Comparison of ENCODE assay signal across 10 mouse cellular contexts in the genomic region with DNA sequence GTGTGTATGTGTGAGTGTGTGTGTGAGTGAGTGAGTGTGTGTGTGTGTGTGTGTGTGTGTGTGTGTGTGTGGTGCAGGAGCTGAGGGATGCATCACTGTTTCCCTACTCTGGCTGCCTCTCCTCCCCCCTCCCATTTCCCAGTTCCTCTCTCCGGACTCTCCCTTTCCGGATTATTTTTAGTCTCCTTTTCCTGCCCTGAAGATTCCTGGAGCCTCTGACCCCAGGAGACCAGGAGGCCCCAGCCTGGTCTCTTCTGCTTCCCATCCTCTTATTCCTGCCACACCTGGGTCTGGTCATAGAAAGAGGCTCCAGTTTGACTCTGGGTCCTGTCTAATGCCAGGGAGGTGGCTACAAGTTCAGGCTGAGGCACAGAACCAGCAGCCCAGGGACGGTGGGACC. TPM values are rescaled to one million over a fixed set of nuclear protein-coding genes. Genes with fewer than 3 reads are reported as not detected.
A peak's percentile ranks its signal among the peaks of the same experiment; 100 is the strongest.
DNase-seq lines count a peak whose midpoint lies in the region; ATAC-seq and TF ChIP-seq lines count a peak whose summit lies in the region.
"Had no signal": no experiment of that assay in that cellular context is flagged by ENCODE, and none has a peak within 500 bp of the region (broad histone marks: within the 10 kb centered on the region; RNA-seq: fewer than 3 reads in every experiment).

No protein-coding gene starts in this region.

- peaks cover 7% of the 10 kb centered on the region for H3K36me3 ChIP-seq in heart, adult 2 months (ENCODE audit: control insufficient read depth, insufficient read depth, low read length)
- H3K36me3 ChIP-seq in intestine, embryonic 14.5 days (ENCODE audit: control insufficient read depth, insufficient read depth, low read length) = no peaks in the 10 kb centered on the region
- H3K36me3 ChIP-seq in liver, postnatal 0 days (replicated peaks; ENCODE audit: insufficient read depth, low read length) = no peaks in the 10 kb centered on the region
- H3K36me3 ChIP-seq: midbrain, embryonic 15.5 days had no signal

- H3K9me3 ChIP-seq in intestine, embryonic 14.5 days (ENCODE audit: control insufficient read depth, low read length) = no peaks in the 10 kb centered on the region
- H3K9me3 ChIP-seq in liver, postnatal 0 days (ENCODE audit: low read length) = no peaks in the 10 kb centered on the region
- H3K9me3 ChIP-seq: midbrain, embryonic 15.5 days had no signal

- peak overlapping the region; percentile 76; the same call in 1 of the 2 replicates for H3K27ac ChIP-seq in cortical plate, adult 2 months (ENCODE audit: insufficient read depth, low read length)
- H3K27ac ChIP-seq in heart, adult 2 months = peak overlapping the region; percentile 97
- H3K27ac ChIP-seq in intestine, embryonic 14.5 days (ENCODE audit: low read depth) = no peak overlapping the region
- H3K27ac ChIP-seq in liver, postnatal 0 days (ENCODE audit: low read depth) = peak overlapping the region; percentile 24; the same call in 1 of the 2 replicates
- H3K27ac ChIP-seq: midbrain, embryonic 15.5 days had no signal

- H3K4me1 ChIP-seq in cortical plate, adult 2 months (ENCODE audit: control insufficient read depth, insufficient read depth, low read length) = peaks cover 4% of the 10 kb centered on the region; the same call in 1 of the 2 replicates
- H3K4me1 ChIP-seq in heart, adult 2 months (ENCODE audit: control insufficient read depth, insufficient read depth, low read length) = peaks cover 7% of the 10 kb centered on the region
- peaks cover 4% of the 10 kb centered on the region; the same call in 1 of the 2 replicates for H3K4me1 ChIP-seq in intestine, embryonic 14.5 days (replicated peaks; ENCODE audit: control insufficient read depth, insufficient read depth, low read length)
- peaks cover 8% of the 10 kb centered on the region for H3K4me1 ChIP-seq in liver, postnatal 0 days (ENCODE audit: insufficient read depth)

- TF ChIP-seq POLR2A in cortical plate, adult 2 months (IDR thresholded peaks at IDR 0.05; ENCODE audit: extremely low read depth, insufficient read depth, low read length) = no peak
- TF ChIP-seq POLR2A in heart, adult 2 months (IDR thresholded peaks at IDR 0.05; ENCODE audit: insufficient read depth, low read depth, low read length) = peak; percentile 51

- peak; percentile 81 for TF ChIP-seq EP300 in heart, adult 2 months (IDR thresholded peaks at IDR 0.05; ENCODE audit: insufficient read depth, low read depth, low read length)
- TF ChIP-seq EP300 in liver, postnatal 0 days (IDR thresholded peaks at IDR 0.05; ENCODE audit: low read depth) = no peak

- TF ChIP-seq CTCF in cortical plate, adult 2 months (IDR thresholded peaks at IDR 0.05; ENCODE audit: extremely low read depth, insufficient read depth, low read length) = no peak
- no peak for TF ChIP-seq CTCF in heart, adult 2 months (IDR thresholded peaks at IDR 0.05)
- no peak for TF ChIP-seq CTCF in liver, postnatal 0 days (IDR thresholded peaks at IDR 0.05; ENCODE audit: low read depth)

- peak overlapping the region; percentile 13; the same call in 1 of the 2 replicates for H3K4me2 ChIP-seq in intestine, embryonic 14.5 days (ENCODE audit: low read length)
- H3K4me2 ChIP-seq in liver, postnatal 0 days (ENCODE audit: low read depth, low read length) = peak overlapping the region; percentile 23; the same call in 1 of the 2 replicates
- H3K4me2 ChIP-seq: midbrain, embryonic 15.5 days had no signal

- ATAC-seq in intestine, embryonic 14.5 days (replicated peaks; ENCODE audit: low FRiP score, low TSS enrichment, low read depth) = no peak
- ATAC-seq in liver, postnatal 0 days = 0 out of 2 replicates have a peak, but pooled peaks have one; percentile 27
- no peak for ATAC-seq in megakaryocyte progenitor cell, adult 5-6 weeks (replicated peaks; ENCODE audit: poor library complexity)
- ATAC-seq: midbrain, embryonic 15.5 days had no signal

- H3K79me2 ChIP-seq in heart, adult 2 months (replicated peaks; ENCODE audit: control insufficient read depth, insufficient read depth, low read length) = no peaks in the 10 kb centered on the region

- DNase-seq in heart, adult 2 months = peak; percentile 57 to 72
- no peak for DNase-seq in intestine, embryonic 14.5 days (ENCODE audit: low spot score)
- no peak for DNase-seq in liver, postnatal 0 days
- no peak for DNase-seq in gastrocnemius, adult 18-20 months (ENCODE audit: low spot score)
- DNase-seq in right cerebral cortex, adult 2 months (ENCODE audit: low spot score in 2 of 2) = no peak
- DNase-seq in frontal cortex, postnatal 36 days (ENCODE audit: low spot score in 2 of 2) = no peak

- peak overlapping the region; percentile 70 for H3K9ac ChIP-seq in heart, adult 2 months (ENCODE audit: low read depth, low read length)
- H3K9ac ChIP-seq in intestine, embryonic 14.5 days (ENCODE audit: low read length) = 0 out of 2 replicates have a peak overlapping the region, but pooled peaks have one; percentile 13
- 0 out of 2 replicates have a peak overlapping the region, but pooled peaks have one; percentile 16 for H3K9ac ChIP-seq in liver, postnatal 0 days (replicated peaks)
- H3K9ac ChIP-seq: midbrain, embryonic 15.5 days had no signal

- intact Hi-C loops in heart, adult 2 months (cut with DNase I) = loop anchor here (1.0 to 5.0 kb wide), 3 partner anchors 45 to 141 kb away; a partner anchor contains a TSS

- H3K4me3 ChIP-seq in cortical plate, adult 2 months (ENCODE audit: insufficient read depth, low read length) = 0 out of 2 replicates have a peak overlapping the region, but pooled peaks have one; percentile 29
- H3K4me3 ChIP-seq in heart, adult 2 months = peak overlapping the region; percentile 64
- peak overlapping the region; percentile 8; the same call in 1 of the 2 replicates for H3K4me3 ChIP-seq in intestine, embryonic 14.5 days (ENCODE audit: low read depth, low read length)
- 0 out of 2 replicates have a peak overlapping the region, but pooled peaks have one; percentile 13 for H3K4me3 ChIP-seq in liver, postnatal 0 days (ENCODE audit: low read depth, low read length)
- H3K4me3 ChIP-seq: erythroblast, embryonic 14.5 days; midbrain, embryonic 15.5 days had no signal

- H3K27me3 ChIP-seq in heart, adult 2 months (ENCODE audit: control insufficient read depth, insufficient read depth, low read length) = no peaks in the 10 kb centered on the region; the same call in 1 of the 2 replicates
- peaks cover 42% of the 10 kb centered on the region for H3K27me3 ChIP-seq in intestine, embryonic 14.5 days (replicated peaks; ENCODE audit: control insufficient read depth, insufficient read depth, low read length)
- H3K27me3 ChIP-seq in liver, postnatal 0 days (ENCODE audit: insufficient read depth, low read length) = peaks cover 35% of the 10 kb centered on the region

- 20% methylated on average over 3 of the region's 3 CpGs for WGBS in heart, adult 2 months
- WGBS in intestine, embryonic 14.5 days = 25% methylated on average over 1 of the region's 3 CpGs
- 40% methylated on average over 3 of the region's 3 CpGs for WGBS in liver, postnatal 0 days (ENCODE audit: insufficient replicate concordance)

RNA-seq across cellular contexts. Expression of a gene that starts 1.2 kb away (rescaled TPM):
- 27.5 and 32.5 TPM in 2 replicates for polyA plus RNA-seq in cortical plate, adult 2 months (2012; rRNA removed)
- 10 to 100 TPM; 27.8 to 28.5 TPM for total RNA-seq in heart, adult 2 months (2021)
- 52.9 and 77.3 TPM in 2 replicates for polyA plus RNA-seq in heart, adult 2 months (2012; rRNA removed)
- 9.6 and 9.9 TPM in 2 replicates for polyA plus RNA-seq in intestine, embryonic 14.5 days (2014; fragmentation: Nextera tagmentation; extraction: Ambion mirVana)
- polyA plus RNA-seq in liver, postnatal 0 days (2015; fragmentation: Nextera tagmentation; extraction: Ambion mirVana) = 1.8 TPM in 2 replicates
- not detected in 2 replicates for total RNA-seq in megakaryocyte progenitor cell, adult 5-6 weeks (2015)
- 0.04 and 0.98 TPM in 2 replicates for total RNA-seq in megakaryocyte progenitor cell, adult 5-6 weeks (2017)
- total RNA-seq in gastrocnemius, adult 18-20 months (2021) = 1 to 10 TPM; 5.8 to 9.7 TPM
- polyA plus RNA-seq: erythroblast, embryonic 14.5 days had no signal

RNA-seq across cellular contexts. Expression of a gene that starts 11.8 kb away (rescaled TPM):
- polyA plus RNA-seq in cortical plate, adult 2 months (2012; rRNA removed) = 12.2 and 12.8 TPM in 2 replicates
- 1 to 10 TPM; 4.2 to 5.3 TPM for total RNA-seq in heart, adult 2 months (2021)
- polyA plus RNA-seq in heart, adult 2 months (2012; rRNA removed) = 21.6 and 24.2 TPM in 2 replicates
- polyA plus RNA-seq in intestine, embryonic 14.5 days (2014; fragmentation: Nextera tagmentation; extraction: Ambion mirVana) = 3.0 and 3.2 TPM in 2 replicates
- 0.60 and 0.94 TPM in 2 replicates for polyA plus RNA-seq in liver, postnatal 0 days (2015; fragmentation: Nextera tagmentation; extraction: Ambion mirVana)
- 2.2 and 2.8 TPM in 2 replicates for total RNA-seq in megakaryocyte progenitor cell, adult 5-6 weeks (2015)
- 0.30 and 0.75 TPM in 2 replicates for total RNA-seq in megakaryocyte progenitor cell, adult 5-6 weeks (2017)
- 1 to 10 TPM; 4.8 to 5.2 TPM for total RNA-seq in gastrocnemius, adult 18-20 months (2021)
- polyA plus RNA-seq: erythroblast, embryonic 14.5 days had no signal

RNA-seq across cellular contexts. Expression of a gene that starts 18.9 kb away (rescaled TPM):
- polyA plus RNA-seq in cortical plate, adult 2 months (2012; rRNA removed) = 33.8 and 37.5 TPM in 2 replicates
- 100 to 1,000 TPM in 1 of 2 experiments, 10 to 100 TPM in 1; 80.7 to 100 TPM for total RNA-seq in heart, adult 2 months (2021)
- polyA plus RNA-seq in heart, adult 2 months (2012; rRNA removed) = 145 and 169 TPM in 2 replicates
- 67.3 and 72.7 TPM in 2 replicates for polyA plus RNA-seq in intestine, embryonic 14.5 days (2014; fragmentation: Nextera tagmentation; extraction: Ambion mirVana)
- 9.4 and 11.2 TPM in 2 replicates for polyA plus RNA-seq in liver, postnatal 0 days (2015; fragmentation: Nextera tagmentation; extraction: Ambion mirVana)
- 91.0 and 123 TPM in 2 replicates for total RNA-seq in megakaryocyte progenitor cell, adult 5-6 weeks (2015)
- 46.3 and 54.1 TPM in 2 replicates for total RNA-seq in megakaryocyte progenitor cell, adult 5-6 weeks (2017)
- total RNA-seq in gastrocnemius, adult 18-20 months (2021) = 10 to 100 TPM; 59.5 to 62.4 TPM

RNA-seq across cellular contexts. Expression of a gene that starts 29.2 kb away (rescaled TPM):
- polyA plus RNA-seq in cortical plate, adult 2 months (2012; rRNA removed) = 0.79 and 1.2 TPM in 2 replicates
- total RNA-seq in heart, adult 2 months (2021) = not detected
- polyA plus RNA-seq in heart, adult 2 months (2012; rRNA removed) = 0.25 and 0.41 TPM in 2 replicates
- 0.22 TPM in 1 of 2 replicates, not detected in the other for polyA plus RNA-seq in intestine, embryonic 14.5 days (2014; fragmentation: Nextera tagmentation; extraction: Ambion mirVana)
- polyA plus RNA-seq in liver, postnatal 0 days (2015; fragmentation: Nextera tagmentation; extraction: Ambion mirVana) = not detected in 2 replicates
- total RNA-seq in megakaryocyte progenitor cell, adult 5-6 weeks (2015) = not detected in 2 replicates
- not detected in 2 replicates for total RNA-seq in megakaryocyte progenitor cell, adult 5-6 weeks (2017)
- not detected for total RNA-seq in gastrocnemius, adult 18-20 months (2021)
- polyA plus RNA-seq: erythroblast, embryonic 14.5 days had no signal

RNA-seq across cellular contexts. Expression of a gene that starts 52.2 kb away (rescaled TPM):
- 17.6 and 20.9 TPM in 2 replicates for polyA plus RNA-seq in cortical plate, adult 2 months (2012; rRNA removed)
- total RNA-seq in heart, adult 2 months (2021) = 1 to 10 TPM; 5.9 to 6.4 TPM
- polyA plus RNA-seq in heart, adult 2 months (2012; rRNA removed) = 8.5 and 11.5 TPM in 2 replicates
- 32.9 and 38.7 TPM in 2 replicates for polyA plus RNA-seq in intestine, embryonic 14.5 days (2014; fragmentation: Nextera tagmentation; extraction: Ambion mirVana)
- 8.9 and 10.6 TPM in 2 replicates for polyA plus RNA-seq in liver, postnatal 0 days (2015; fragmentation: Nextera tagmentation; extraction: Ambion mirVana)
- 24.8 and 31.3 TPM in 2 replicates for total RNA-seq in megakaryocyte progenitor cell, adult 5-6 weeks (2015)
- 34.9 and 48.8 TPM in 2 replicates for total RNA-seq in megakaryocyte progenitor cell, adult 5-6 weeks (2017)
- total RNA-seq in gastrocnemius, adult 18-20 months (2021) = 1 to 10 TPM; 7.0 to 9.6 TPM

Comparison
In these comparisons a context has a peak if more than half of its experiments do, and no peak if none do; other contexts are left out.
1. H3K4me3 ChIP-seq: peak in every context shown above with its lines; median percentile 64 in heart, adult 2 months; 29 in cortical plate, adult 2 months; 13 in liver, postnatal 0 days; 8 in intestine, embryonic 14.5 days.
2. DNase-seq: peak in heart, adult 2 months (2 of 2); none in intestine, embryonic 14.5 days (single experiment), liver, postnatal 0 days (single experiment), gastrocnemius, adult 18-20 months (single experiment), right cerebral cortex, adult 2 months (0 of 2) and frontal cortex, postnatal 36 days (0 of 2).
3. H3K9ac ChIP-seq: peak in every context shown above with its lines; median percentile 70 in heart, adult 2 months; 16 in liver, postnatal 0 days; 13 in intestine, embryonic 14.5 days.